Comparison of ENCODE assay signal across 9 mouse cellular contexts in the genomic region with DNA sequence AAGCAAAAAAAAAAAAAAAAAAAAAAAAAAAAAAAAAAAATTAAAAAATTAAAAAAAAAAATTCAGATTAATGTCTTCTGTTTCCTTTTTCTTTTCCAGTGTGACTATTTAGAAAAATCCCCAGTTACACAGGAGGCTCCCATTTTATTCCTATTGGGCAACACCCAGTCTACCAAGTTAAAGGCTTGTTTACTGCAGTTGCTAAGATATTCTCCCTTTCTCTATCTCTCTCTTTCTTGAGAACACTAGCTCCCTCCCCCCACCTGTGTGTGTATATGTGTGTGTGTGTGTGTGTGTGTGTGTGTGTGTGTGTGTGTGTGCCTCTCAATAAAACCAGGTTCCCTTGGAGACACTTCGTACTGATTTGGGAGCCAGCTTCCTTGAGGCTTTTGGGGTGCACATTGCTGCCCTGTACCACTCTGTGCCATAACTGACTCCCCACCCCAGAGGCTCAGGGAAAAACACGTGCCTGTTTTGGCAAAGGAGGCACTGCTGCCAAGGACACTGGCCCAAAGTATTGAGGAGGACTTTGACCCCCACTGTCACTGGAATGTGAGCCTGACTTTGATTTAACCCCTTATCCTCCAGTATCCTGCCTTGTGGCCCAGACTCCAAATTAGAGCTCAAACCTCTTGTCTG. TPM values are rescaled to one million over a fixed set of nuclear protein-coding genes. Genes with fewer than 3 reads are reported as not detected.
DNase-seq lines count a peak whose midpoint lies in the region; ATAC-seq lines count a peak whose summit lies in the region.
"Had no signal": no experiment of that assay in that cellular context is flagged by ENCODE, and none has a peak within 500 bp of the region (broad histone marks: within the 10 kb centered on the region; RNA-seq: fewer than 3 reads in every experiment).

No protein-coding gene starts in this region.

- no peak overlapping the region for H3K9ac ChIP-seq in heart, embryonic 12.5 days
- H3K9ac ChIP-seq: lung, embryonic 15.5 days had no signal

- H3K36me3 ChIP-seq in heart, embryonic 10.5 days: no peaks in the 10 kb centered on the region
- H3K36me3 ChIP-seq in heart, embryonic 12.5 days: no peaks in the 10 kb centered on the region
- H3K36me3 ChIP-seq: lung, embryonic 15.5 days had no signal

- H3K27ac ChIP-seq in heart, embryonic 10.5 days: peak overlapping the region; percentile 76
- no peak overlapping the region for H3K27ac ChIP-seq in heart, embryonic 12.5 days (ENCODE audit: poor library complexity, severe bottlenecking)
- H3K27ac ChIP-seq: lung, embryonic 15.5 days had no signal

- no peak for ATAC-seq in heart, embryonic 12.5 days (ENCODE audit: insufficient number of reproducible peaks, low FRiP score)
- ATAC-seq in megakaryocyte, adult 5-6 weeks (ENCODE audit: poor library complexity, severe bottlenecking): no peak

- H3K27me3 ChIP-seq in heart, embryonic 10.5 days (ENCODE audit: insufficient read depth, poor library complexity, severe bottlenecking): no peaks in the 10 kb centered on the region
- no peaks in the 10 kb centered on the region for H3K27me3 ChIP-seq in heart, embryonic 12.5 days (replicated peaks)
- H3K27me3 ChIP-seq: lung, embryonic 15.5 days had no signal

- H3K9me3 ChIP-seq in heart, embryonic 10.5 days: no peaks in the 10 kb centered on the region
- H3K9me3 ChIP-seq in heart, embryonic 12.5 days (replicated peaks): no peaks in the 10 kb centered on the region
- H3K9me3 ChIP-seq: lung, embryonic 15.5 days had no signal

- DNase-seq in heart, embryonic 10.5 days (ENCODE audit: low spot score): no peak
- peak; percentile 62 to 65 for DNase-seq in adrenal gland, postnatal 36 days
- peak; percentile 90 for DNase-seq in kidney, adult 11 months
- peak; percentile 46 for DNase-seq in neural tube, embryonic 10.5 days (ENCODE audit: extremely low spot score, low spot score)
- no peak for DNase-seq in thymus, postnatal 0 days (ENCODE audit: low spot score)
- no peak for DNase-seq in MN1 (ENCODE audit: low spot score)

- peaks cover 15% of the 10 kb centered on the region for H3K4me1 ChIP-seq in heart, embryonic 10.5 days
- H3K4me1 ChIP-seq in heart, embryonic 12.5 days (replicated peaks): peaks cover 17% of the 10 kb centered on the region

- no peak overlapping the region for H3K4me3 ChIP-seq in heart, embryonic 10.5 days
- no peak overlapping the region for H3K4me3 ChIP-seq in heart, embryonic 12.5 days
- H3K4me3 ChIP-seq: lung, embryonic 15.5 days had no signal

- no peak overlapping the region for H3K4me2 ChIP-seq in heart, embryonic 12.5 days
- H3K4me2 ChIP-seq: lung, embryonic 15.5 days had no signal

- 22% methylated on average over 2 of the region's 2 CpGs for WGBS in heart, embryonic 10.5 days
- 29% methylated on average over 2 of the region's 2 CpGs for WGBS in heart, embryonic 12.5 days

RNA-seq across cellular contexts. Expression of gene Anapc15-ps, which starts 50.3 kb away (rescaled TPM):
- not detected in 2 replicates for polyA plus RNA-seq in heart, embryonic 10.5 days (2016; fragmentation: Nextera tagmentation; extraction: Ambion mirVana)
- polyA plus RNA-seq in heart, embryonic 12.5 days (2016; fragmentation: Nextera tagmentation; extraction: Ambion mirVana): not detected in 2 replicates
- total RNA-seq in adrenal gland, postnatal 36 days (2021): not detected
- not detected in 2 replicates for polyA plus RNA-seq in thymus, postnatal 0 days (2015; fragmentation: Nextera tagmentation; extraction: Ambion mirVana)
- 0.52 TPM in 1 of 2 replicates, not detected in the other for total RNA-seq in megakaryocyte, adult 5-6 weeks (2015)
- not detected in 2 replicates for total RNA-seq in megakaryocyte, adult 5-6 weeks (2017)

RNA-seq across cellular contexts. Expression of gene Nudt4, which starts 59.1 kb away (rescaled TPM):
- 92.7 and 104 TPM in 2 replicates for polyA plus RNA-seq in heart, embryonic 10.5 days (2016; fragmentation: Nextera tagmentation; extraction: Ambion mirVana)
- polyA plus RNA-seq in heart, embryonic 12.5 days (2016; fragmentation: Nextera tagmentation; extraction: Ambion mirVana): 152 and 155 TPM in 2 replicates
- 100 to 1,000 TPM; 145 to 149 TPM for total RNA-seq in adrenal gland, postnatal 36 days (2021)
- 39.3 and 40.7 TPM in 2 replicates for polyA plus RNA-seq in thymus, postnatal 0 days (2015; fragmentation: Nextera tagmentation; extraction: Ambion mirVana)
- 131 and 141 TPM in 2 replicates for total RNA-seq in megakaryocyte, adult 5-6 weeks (2015)
- 98.7 and 122 TPM in 2 replicates for total RNA-seq in megakaryocyte, adult 5-6 weeks (2017)

Comparison
In these comparisons a context has a peak if more than half of its experiments do, and no peak if none do; other contexts are left out.
1. DNase-seq: peak in adrenal gland, postnatal 36 days (2 of 2), kidney, adult 11 months (single experiment) and neural tube, embryonic 10.5 days (single experiment); none in heart, embryonic 10.5 days (single experiment), thymus, postnatal 0 days (single experiment) and MN1 (single experiment).